Mouse (Mus musculus) ovary, postnatal 14 days (tissue): ENCODE measurements around the gene Iffo1.

Experiments used
- DNase-seq: peaks from one replicate; pipeline ENCODE4 v3.0.0; 2022; ENCODE audit warnings: low spot score

The Iffo1 gene

DNA sequence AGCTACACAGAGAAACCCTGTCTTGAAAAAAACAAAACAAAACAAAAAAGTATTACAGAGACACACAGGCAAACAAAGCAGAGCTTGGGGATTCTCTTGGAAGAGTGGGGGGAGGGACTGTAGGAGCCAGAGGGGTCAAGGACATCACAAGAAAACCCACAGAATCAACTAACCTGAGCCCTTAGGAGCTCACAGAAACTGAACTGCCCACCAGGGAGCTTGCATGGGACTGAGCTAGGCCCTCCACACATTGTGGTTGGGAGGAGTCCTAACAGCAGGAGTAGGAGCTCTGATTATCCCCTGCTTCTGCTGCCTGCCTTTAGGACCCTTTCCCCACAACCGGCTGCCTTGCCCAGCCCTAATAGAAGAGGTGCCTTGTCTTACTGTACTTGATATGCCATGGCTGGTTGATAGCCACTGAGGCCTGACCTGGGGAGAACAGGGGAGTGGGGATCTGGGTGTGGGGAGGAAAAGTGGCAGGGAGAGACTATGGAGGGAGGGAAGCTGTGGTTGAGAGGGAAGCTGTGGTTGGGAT is 50.6 kb downstream of the Iffo1 start:
- no peak for DNase-seq

DNA sequence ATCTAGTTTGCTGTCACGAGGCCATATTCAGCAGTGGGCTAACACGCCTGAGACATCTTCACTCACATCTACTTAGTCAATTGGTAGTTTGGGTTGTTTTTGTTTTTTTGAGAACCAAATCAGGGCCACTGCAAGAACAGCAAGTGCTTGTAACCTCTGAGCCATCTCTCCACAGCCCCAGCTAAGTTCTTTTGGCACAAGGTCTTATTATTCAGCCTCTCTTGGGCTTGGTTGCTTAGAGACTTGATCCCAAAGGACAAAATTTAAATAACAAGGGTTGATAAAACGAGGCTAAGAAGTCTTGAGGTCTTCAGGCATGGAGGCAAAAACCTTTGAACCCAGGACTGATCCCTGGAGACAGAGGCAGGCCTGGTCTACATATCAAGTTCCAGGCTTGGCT is 51.3 kb downstream of the Iffo1 start:
- DNase-seq = no peak

DNA sequence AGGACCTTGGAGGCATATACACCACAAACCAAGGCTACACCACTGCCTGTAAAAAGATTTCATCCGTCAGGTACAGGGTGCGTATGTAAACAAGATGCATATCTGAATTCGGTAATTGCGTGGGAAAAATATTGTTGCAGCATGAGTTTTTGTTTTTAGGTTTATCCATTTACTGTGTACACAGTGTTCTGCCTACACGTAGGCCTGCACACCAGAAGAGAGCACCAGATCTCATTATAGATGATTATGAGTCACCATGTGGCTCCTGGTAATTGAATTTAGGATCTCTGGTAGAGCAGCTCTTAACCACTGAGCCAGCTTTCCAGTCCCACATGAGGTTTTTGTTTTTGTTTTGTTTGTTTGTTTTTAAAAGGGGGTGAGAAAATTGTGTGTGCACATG is 52.1 kb downstream of the Iffo1 start:
- no peak for DNase-seq

DNA sequence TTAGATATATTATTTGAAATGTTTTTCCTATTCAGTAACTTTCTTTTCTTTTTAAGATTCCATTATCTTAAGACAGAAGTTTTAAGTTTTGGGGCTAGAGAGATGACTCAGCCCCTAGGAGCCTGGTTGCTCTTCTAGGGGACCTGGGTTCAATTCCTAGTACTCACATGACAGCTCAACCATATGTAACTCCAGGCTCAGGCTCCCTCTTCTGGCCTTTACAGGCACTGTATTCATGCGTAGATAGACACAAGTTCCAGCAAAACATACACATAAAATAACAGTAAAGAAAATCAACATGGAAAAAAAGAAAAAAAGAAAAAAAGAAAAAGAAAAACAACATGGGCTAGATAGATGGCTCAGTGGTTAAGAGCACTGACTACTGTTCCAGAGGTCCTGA is 65.4 kb downstream of the Iffo1 start:
- no peak for DNase-seq
